In the genomic region with DNA sequence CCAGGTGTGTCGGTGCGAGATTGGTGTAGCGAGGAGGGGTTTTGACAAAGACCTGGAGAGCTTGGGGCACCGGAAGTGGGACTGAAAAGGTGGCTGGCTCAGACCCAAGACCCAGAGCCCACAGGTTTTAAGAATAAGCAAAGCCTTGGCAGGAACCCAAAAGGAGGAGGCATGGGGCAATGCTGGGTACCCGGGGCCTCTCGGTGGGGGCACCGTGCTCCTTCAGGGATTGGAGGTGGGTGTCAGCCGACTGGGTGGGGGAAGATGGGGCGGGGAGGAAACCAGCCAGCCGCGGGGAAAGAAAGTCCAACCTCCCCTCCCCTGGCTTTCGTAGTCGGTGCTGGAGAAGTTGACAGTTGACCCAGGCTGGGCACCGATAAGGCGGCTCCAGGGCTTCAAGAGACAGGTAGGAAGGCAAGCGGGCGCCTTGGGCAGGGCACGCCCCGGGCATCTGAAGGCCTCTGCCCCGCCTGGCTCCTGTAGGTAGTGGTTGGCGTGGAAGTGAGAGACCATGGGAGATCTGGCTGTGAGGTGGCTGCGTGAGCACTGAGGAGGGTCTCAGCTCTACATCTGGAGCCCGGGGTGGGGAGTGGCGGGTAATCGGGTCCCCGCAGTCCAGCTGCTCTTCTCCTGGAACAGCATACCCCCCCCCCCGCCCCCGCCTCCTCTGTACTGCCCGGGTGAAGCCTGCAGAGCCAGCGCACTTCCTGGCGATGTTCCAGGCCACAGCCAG, we compare ENCODE assay signal across 8 mouse cellular contexts. TPM values are rescaled to one million over a fixed set of nuclear protein-coding genes. Genes with fewer than 3 reads are reported as not detected.
DNase-seq lines count a peak whose midpoint lies in the region; ATAC-seq and TF ChIP-seq lines count a peak whose summit lies in the region.

A gene (plus strand): TSS at position 324 of the 733 bp plus-strand sequence.

- TF ChIP-seq CTCF in brain, embryonic 14.5 days (IDR thresholded peaks at IDR 0.05; ENCODE audit: borderline replicate concordance, extremely low read depth, insufficient read depth, insufficient read length), result no peak

- DNase-seq in neural tube, embryonic 11.5 days (ENCODE audit: low spot score), result no peak
- no peak for DNase-seq in neural tube, embryonic 10.5 days (ENCODE audit: extremely low spot score, low spot score)
- DNase-seq in brain, embryonic 14.5 days (ENCODE audit: low read depth), result peak; percentile 69
- DNase-seq in heart, postnatal 10 days, result peak; percentile 32 to 37
- peak; percentile 66 to 82 for DNase-seq in kidney, postnatal 4 days
- no peak for DNase-seq in layer of hippocampus, postnatal 14 days (ENCODE audit: low spot score in 2 of 2)
- no peak for DNase-seq in frontal cortex, postnatal 25 days (ENCODE audit: low spot score in 2 of 2)

- TF ChIP-seq POLR2A in brain, embryonic 14.5 days (IDR thresholded peaks at IDR 0.05; ENCODE audit: borderline replicate concordance, extremely low read depth, insufficient read depth, insufficient read length, poor library complexity, severe bottlenecking), result no peak

- peak within 1 kb of the TSS; percentile 12; the same call in 1 of the 2 replicates for H3K4me3 ChIP-seq in neural tube, embryonic 11.5 days (ENCODE audit: low read depth, low read length)
- peak within 1 kb of the TSS; percentile 28 for H3K4me3 ChIP-seq in midbrain, embryonic 12.5 days

- WGBS in neural tube, embryonic 11.5 days, result 15% methylated on average over 28 of the region's 31 CpGs
- WGBS in midbrain, embryonic 12.5 days, result 19% methylated on average over 27 of the region's 31 CpGs

- no peaks in the 10 kb centered on the region for H3K9me3 ChIP-seq in neural tube, embryonic 11.5 days (ENCODE audit: control insufficient read depth, low read length)
- H3K9me3 ChIP-seq in midbrain, embryonic 12.5 days, result no peaks in the 10 kb centered on the region

- ATAC-seq in neural tube, embryonic 11.5 days (ENCODE audit: insufficient read depth, low FRiP score, low TSS enrichment), result no peak
- ATAC-seq in midbrain, embryonic 12.5 days (ENCODE audit: low FRiP score, low read depth), result 0 out of 2 replicates have a peak, but pooled peaks have one; percentile 38

- H3K9ac ChIP-seq in neural tube, embryonic 11.5 days (ENCODE audit: low read length), result 0 out of 2 replicates have a peak within 1 kb of the TSS, but pooled peaks have one; percentile 10
- no peak within 1 kb of the TSS; the same call in 1 of the 2 replicates for H3K9ac ChIP-seq in midbrain, embryonic 12.5 days (replicated peaks)

- no peak within 1 kb of the TSS for H3K27ac ChIP-seq in neural tube, embryonic 11.5 days (ENCODE audit: low read depth, low read length)
- no peak within 1 kb of the TSS for H3K27ac ChIP-seq in midbrain, embryonic 12.5 days (replicated peaks)

- intact Hi-C loops in heart, postnatal 10 days (cut with DNase I), result loop anchor here (2.0 kb wide), 1 partner anchor 27 kb away; no protein-coding TSS in a partner anchor

- no peaks in the 10 kb centered on the region for H3K36me3 ChIP-seq in neural tube, embryonic 11.5 days (ENCODE audit: control insufficient read depth, insufficient read depth, low read length)
- no peaks in the 10 kb centered on the region for H3K36me3 ChIP-seq in midbrain, embryonic 12.5 days

- H3K4me1 ChIP-seq in neural tube, embryonic 11.5 days (ENCODE audit: control insufficient read depth, insufficient read depth, low read length), result peaks cover 16% of the 10 kb centered on the region
- peaks cover 20% of the 10 kb centered on the region for H3K4me1 ChIP-seq in midbrain, embryonic 12.5 days

- peak within 1 kb of the TSS; percentile 44 for H3K4me2 ChIP-seq in neural tube, embryonic 11.5 days (ENCODE audit: low read depth)
- peak within 1 kb of the TSS; percentile 54 for H3K4me2 ChIP-seq in midbrain, embryonic 12.5 days (replicated peaks)

- no peaks in the 10 kb centered on the region; the same call in 1 of the 2 replicates for H3K27me3 ChIP-seq in neural tube, embryonic 11.5 days (ENCODE audit: control insufficient read depth, insufficient read depth, low read length)
- H3K27me3 ChIP-seq in midbrain, embryonic 12.5 days, result peaks cover 38% of the 10 kb centered on the region

RNA-seq across cellular contexts. Expression of the gene that starts here (rescaled TPM):
- polyA plus RNA-seq in neural tube, embryonic 11.5 days (2014; fragmentation: Nextera tagmentation; extraction: Ambion mirVana), result 0.07 and 0.09 TPM in 2 replicates
- polyA plus RNA-seq in brain, embryonic 14.5 days (2012; rRNA removed), result 0.77 and 0.85 TPM in 2 replicates
- total RNA-seq in heart, postnatal 10 days (2021), result 10 to 100 TPM; 28.6 to 28.8 TPM
- 0.05 and 0.07 TPM in 2 replicates for polyA plus RNA-seq in midbrain, embryonic 12.5 days (2016; fragmentation: Nextera tagmentation; extraction: Ambion mirVana)
- total RNA-seq in layer of hippocampus, postnatal 14 days (2021), result 1 to 10 TPM; 1.4 to 3.7 TPM

Comparison
In these comparisons a context has a peak if more than half of its experiments do, and no peak if none do; other contexts are left out.
1. RNA of the gene that starts here (total RNA-seq): 28.6 to 28.8 TPM in heart, postnatal 10 days; 1.4 to 3.7 TPM in layer of hippocampus, postnatal 14 days; every median in the first group is over 4 times any median in the second.
2. Peak in DNase-seq in brain, embryonic 14.5 days; RNA of the gene not detected or under 1 TPM.
3. Peak in ATAC-seq, H3K4me3 ChIP-seq and H3K4me2 ChIP-seq in midbrain, embryonic 12.5 days; RNA of the gene not detected or under 1 TPM.
4. DNase-seq: peak in heart, postnatal 10 days (2 of 2) and kidney, postnatal 4 days (2 of 2); none in neural tube, embryonic 11.5 days (single experiment), neural tube, embryonic 10.5 days (single experiment), layer of hippocampus, postnatal 14 days (0 of 2) and frontal cortex, postnatal 25 days (0 of 2).